Mouse (Mus musculus): ENCODE measurements around the gene Anapc4.

- TF ChIP-seq CTCF (IDR thresholded peaks at IDR 0.05; ENCODE audit: borderline replicate concordance, control insufficient read depth, extremely low read depth, insufficient read depth, low read length, poor library complexity) (no peak), POLR2A (IDR thresholded peaks at IDR 0.05; ENCODE audit: control insufficient read depth, extremely low read depth, insufficient read depth, low read length, poor library complexity) (no peak)
Observed at GRCm38 (mm10) chr5:52868918-52869703, 35.3 kb downstream of the Anapc4 start.

Measured in thymus, adult 2 months (tissue).